ENCODE assay signal across 10 mouse cellular contexts in genomic region chr6:83410046-83410706, GRCm38 (mm10). TPM values are rescaled to one million over a fixed set of nuclear protein-coding genes. Genes with fewer than 3 reads are reported as not detected.
A peak's percentile ranks its signal among the peaks of the same experiment; 100 is the strongest.
DNase-seq lines count a peak whose midpoint lies in the region; ATAC-seq and TF ChIP-seq lines count a peak whose summit lies in the region.
"Had no signal": no experiment of that assay in that cellular context is flagged by ENCODE, and none has a peak within 500 bp of the region (broad histone marks: within the 10 kb centered on the region; RNA-seq: fewer than 3 reads in every experiment).

No protein-coding gene starts in this region.

- TF ChIP-seq CTCF in intestine, postnatal 0 days (IDR thresholded peaks at IDR 0.05; ENCODE audit: low read depth): peak; percentile 11; the same call in 1 of the 2 replicates

- intact Hi-C loops in left cerebral cortex, postnatal 4 days (cut with DNase I): no loop called here
- intact Hi-C loops in left cerebral cortex, postnatal 36 days (cut with DNase I): no loop called here

- no peak overlapping the region for H3K4me3 ChIP-seq in intestine, postnatal 0 days (ENCODE audit: low read depth, low read length)
- H3K4me3 ChIP-seq: limb, embryonic 13.5 days had no signal

- no peak overlapping the region for H3K4me2 ChIP-seq in intestine, postnatal 0 days (replicated peaks; ENCODE audit: low read depth)
- H3K4me2 ChIP-seq: limb, embryonic 13.5 days had no signal

- H3K9me3 ChIP-seq in intestine, postnatal 0 days (ENCODE audit: control insufficient read depth): no peaks in the 10 kb centered on the region
- H3K9me3 ChIP-seq: limb, embryonic 13.5 days had no signal

- H3K9ac ChIP-seq in intestine, postnatal 0 days (ENCODE audit: low read depth, low read length): no peak overlapping the region
- H3K9ac ChIP-seq: limb, embryonic 13.5 days had no signal

- no peaks in the 10 kb centered on the region for H3K27me3 ChIP-seq in intestine, postnatal 0 days (replicated peaks; ENCODE audit: control insufficient read depth, insufficient read depth, low read length)
- H3K27me3 ChIP-seq: limb, embryonic 13.5 days had no signal

- no peak for ATAC-seq in intestine, postnatal 0 days

- peak; percentile 13 for DNase-seq in embryo, embryonic 10.5 days (ENCODE audit: low spot score)
- DNase-seq in embryo, embryonic 11 days: no peak
- DNase-seq in left cerebral cortex, postnatal 4 days: peak; percentile 23
- DNase-seq in left cerebral cortex, postnatal 36 days (ENCODE audit: low spot score in 2 of 2): no peak
- DNase-seq in naive thymus-derived CD4-positive, alpha-beta T cell, adult 2 months (ENCODE audit: low read depth): peak; percentile 64
- DNase-seq in gastrocnemius, adult 18-20 months (ENCODE audit: low spot score): no peak
- DNase-seq in MN1 (ENCODE audit: low spot score): no peak
- DNase-seq: cerebellum, postnatal 14 days had no signal

- 57% methylated on average over 9 of the region's 9 CpGs for WGBS in intestine, postnatal 0 days

- peaks cover 14% of the 10 kb centered on the region for H3K4me1 ChIP-seq in intestine, postnatal 0 days (replicated peaks; ENCODE audit: control insufficient read depth, insufficient read depth, low read length)

- peaks cover 5% of the 10 kb centered on the region for H3K36me3 ChIP-seq in intestine, postnatal 0 days (ENCODE audit: control insufficient read depth, insufficient read depth)

- no peak overlapping the region for H3K27ac ChIP-seq in intestine, postnatal 0 days (ENCODE audit: low read depth, low read length)
- H3K27ac ChIP-seq: limb, embryonic 13.5 days had no signal

RNA-seq across cellular contexts. Expression of gene Tet3, which starts 48.7 kb away (rescaled TPM):
- total RNA-seq in left cerebral cortex, postnatal 4 days (2021): 100 to 1,000 TPM; 112 to 117 TPM
- 10 to 100 TPM; 63.7 to 77.2 TPM for total RNA-seq in left cerebral cortex, postnatal 36 days (2021)
- 28.1 and 34.3 TPM in 2 replicates for polyA plus RNA-seq in intestine, postnatal 0 days (2015; fragmentation: Nextera tagmentation; extraction: Ambion mirVana)
- total RNA-seq in gastrocnemius, adult 18-20 months (2021): 10 to 100 TPM; 10.9 to 13.4 TPM

Comparison
In these comparisons a context has a peak if more than half of its experiments do, and no peak if none do; other contexts are left out.
1. DNase-seq: peak in embryo, embryonic 10.5 days (single experiment), left cerebral cortex, postnatal 4 days (single experiment) and naive thymus-derived CD4-positive, alpha-beta T cell, adult 2 months (single experiment); none in embryo, embryonic 11 days (single experiment), left cerebral cortex, postnatal 36 days (0 of 2), gastrocnemius, adult 18-20 months (single experiment) and MN1 (single experiment).
2. RNA of gene Tet3, which starts 48.7 kb away (total RNA-seq): 112 to 117 TPM in left cerebral cortex, postnatal 4 days and 63.7 to 77.2 TPM in left cerebral cortex, postnatal 36 days; 10.9 to 13.4 TPM in gastrocnemius, adult 18-20 months; every median in the first group is over 4 times any median in the second.